Mouse (Mus musculus) limb, embryonic 14.5 days (tissue): ENCODE data around the gene Antxr1. TPM values are rescaled to one million over a fixed set of nuclear protein-coding genes. Genes with fewer than 3 reads are reported as not detected.

ENCODE experiments used
- ATAC-seq: fragments of 200-750 bp; cut with Nextera tagmentation; 2 replicates; pipeline ENCODE4 v1.8.0; 2017; ENCODE audit warnings: low read depth, moderate number of reproducible peaks, moderate TSS enrichment; ENCODE audit not compliant: low FRiP score
- DNase-seq: peaks from one replicate; pipeline ENCODE4 v3.0.0-alpha.2; 2015; ENCODE audit warnings: low spot score
- H3K27ac ChIP-seq: fragments of 300-500 bp; sonication (generic); replicated peaks from 2 replicates; pipeline ENCODE4 v1.5.1; 2014; ENCODE audit warnings: low read depth, mild to moderate bottlenecking, low read length, moderate library complexity, mixed read lengths
- H3K27me3 ChIP-seq: fragments of 300-500 bp; sonication (generic); 2 replicates; pipeline ENCODE4 v1.6.1; 2014; ENCODE audit warnings: low read length, mixed read lengths; ENCODE audit not compliant: control insufficient read depth, insufficient read depth
- H3K36me3 ChIP-seq: fragments of 300-500 bp; sonication (generic); 2 replicates; pipeline ENCODE4 v1.6.1; 2014; ENCODE audit warnings: mild to moderate bottlenecking, low read length, moderate library complexity, mixed read lengths; ENCODE audit not compliant: control insufficient read depth, insufficient read depth
- H3K4me1 ChIP-seq: fragments of 300-500 bp; sonication (generic); 2 replicates; pipeline ENCODE4 v1.6.1; 2014; ENCODE audit warnings: antibody characterized with exemption, low read length, mixed read lengths; ENCODE audit not compliant: control insufficient read depth, insufficient read depth
- H3K4me2 ChIP-seq: fragments of 300-500 bp; sonication (generic); replicated peaks from 2 replicates; pipeline ENCODE4 v1.6.1; 2014; ENCODE audit warnings: low read depth, mild to moderate bottlenecking, low read length, moderate library complexity; ENCODE audit not compliant: severe bottlenecking
- H3K4me3 ChIP-seq: fragments of 300-500 bp; sonication (generic); replicated peaks from 2 replicates; pipeline ENCODE4 v1.5.1; 2014; ENCODE audit warnings: low read length
- H3K9ac ChIP-seq: fragments of 300-500 bp; sonication (generic); 2 replicates; pipeline ENCODE4 v1.6.1; 2014; ENCODE audit warnings: mild to moderate bottlenecking, low read depth, low read length, moderate library complexity; ENCODE audit not compliant: severe bottlenecking
- H3K9me3 ChIP-seq: fragments of 300-500 bp; sonication (generic); 2 replicates; pipeline ENCODE4 v1.6.1; 2016; ENCODE audit warnings: low read length; ENCODE audit not compliant: control insufficient read depth
- POLR2A ChIP-seq: fragments of 200-500 bp; IDR thresholded peaks from 2 replicates; pipeline ENCODE4 v1.8.0; 2012; ENCODE audit warnings: inconsistent platforms, mild to moderate bottlenecking, moderate library complexity, borderline replicate concordance; ENCODE audit not compliant: insufficient read depth, insufficient read length; ENCODE audit errors: extremely low read depth
- WGBS: fragments of 180-500 bp; shearing (Covaris S2); extraction: QIAGEN DNeasy Blood & Tissue Kit; methylation state at CpG from one replicate; pipeline ENCODE4 v1.1.7; 2014; 5-methylcytosine and 5-hydroxymethylcytosine counted together
- polyA plus RNA-seq, 2 experiments: library from polyadenylated mRNA; depleted of rRNA in 1 of 2; stranded (reverse) in 1 of 2; unstranded in 1 of 2; fragments of >200 nt; fragmentation: Nextera tagmentation in 1 of 2; extraction: Ambion mirVana in 1 of 2; gene quantifications; 2 replicates each; pipeline versions ENCODE4 v1.2.1 to v1.2.3; 2012 to 2014

The Antxr1 gene
- polyA plus RNA-seq, 2 experiments, result 33.8 to 75.7 TPM

DNA sequence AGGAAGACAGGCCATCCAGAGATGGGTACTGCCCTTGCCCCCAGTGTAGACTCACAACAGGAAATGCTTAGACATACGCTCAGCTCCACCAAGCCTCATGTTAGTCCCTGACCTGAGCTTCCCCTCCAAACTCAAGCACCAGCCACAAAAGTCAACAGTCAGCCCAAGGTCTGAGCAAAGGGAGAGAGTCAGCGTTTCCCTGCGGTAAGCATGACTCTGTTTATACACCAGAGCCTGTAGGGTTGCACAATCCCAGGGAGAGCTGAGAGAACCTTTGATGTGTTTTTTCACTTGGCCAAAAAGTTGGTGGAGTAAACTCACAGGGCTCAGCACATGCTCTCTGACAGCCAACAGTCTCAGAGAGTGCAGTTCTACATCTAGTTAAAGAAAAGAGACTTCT, 145.9 kb downstream of the Antxr1 start:
- no peak overlapping the region for H3K4me2 ChIP-seq
- H3K9me3 ChIP-seq, result no peaks in the 10 kb centered on the region
- no peak overlapping the region for H3K4me3 ChIP-seq
- DNase-seq (no peak), ATAC-seq (no peak)
- H3K4me1 ChIP-seq, result peaks cover 11% of the 10 kb centered on the region
- H3K9ac ChIP-seq, result no peak overlapping the region
- no peak overlapping the region for H3K27ac ChIP-seq
- TF ChIP-seq POLR2A, result no peak
- no peaks in the 10 kb centered on the region for H3K27me3 ChIP-seq
- H3K36me3 ChIP-seq, result peaks cover 44% of the 10 kb centered on the region
- WGBS, result 73% methylated on average over 3 of the region's 3 CpGs

DNA sequence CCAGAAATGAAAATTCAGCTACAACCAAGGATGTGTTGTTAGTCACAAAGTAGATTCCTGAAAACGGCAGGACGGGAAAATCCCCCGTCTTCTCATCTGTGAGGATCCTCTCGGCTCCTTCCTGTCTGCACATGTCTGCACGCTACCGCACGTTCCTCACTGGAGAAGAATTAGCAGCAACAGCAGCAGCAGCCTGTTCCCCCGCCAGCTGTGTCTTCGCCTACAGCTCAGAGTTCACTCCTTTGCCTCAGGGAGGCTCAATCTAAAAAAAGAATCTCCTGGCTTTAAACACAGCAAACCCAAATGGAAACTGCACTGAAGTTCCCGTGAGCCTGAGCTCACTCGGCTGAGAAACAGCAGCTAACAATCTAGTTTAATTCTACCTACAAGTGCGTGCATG, 148.6 kb downstream of the Antxr1 start:
- no peak overlapping the region for H3K4me2 ChIP-seq
- H3K9ac ChIP-seq, result no peak overlapping the region
- DNase-seq, result peak; percentile 78
- TF ChIP-seq POLR2A, result no peak
- no peaks in the 10 kb centered on the region for H3K27me3 ChIP-seq
- H3K4me3 ChIP-seq, result no peak overlapping the region
- peaks cover 25% of the 10 kb centered on the region for H3K4me1 ChIP-seq
- ATAC-seq, result peak; percentile 62; the same call in 1 of the 2 replicates
- H3K27ac ChIP-seq, result peak overlapping the region; percentile 45
- WGBS, result 48% methylated on average over 12 of the region's 12 CpGs
- H3K36me3 ChIP-seq, result peaks cover 61% of the 10 kb centered on the region
- no peaks in the 10 kb centered on the region for H3K9me3 ChIP-seq

DNA sequence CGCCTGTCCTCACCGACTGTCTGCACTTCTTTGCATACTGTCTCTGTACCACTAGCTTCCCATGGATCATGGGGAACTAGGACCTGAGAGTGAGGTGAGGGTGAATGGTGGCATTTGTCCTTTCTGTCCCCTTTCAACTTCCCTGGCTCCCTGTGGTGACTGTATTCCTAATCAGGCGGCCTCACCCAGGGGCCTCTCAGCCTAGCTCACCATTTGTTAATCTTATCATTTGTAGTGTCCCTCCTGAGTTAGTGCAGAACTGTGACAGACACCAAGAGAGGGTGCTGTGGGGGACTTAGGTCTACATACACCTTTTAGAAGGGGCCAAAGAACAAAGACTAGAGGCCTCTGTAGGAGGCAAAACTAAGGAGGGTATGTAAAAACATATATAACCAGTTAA, 151.2 kb downstream of the Antxr1 start:
- ATAC-seq (no peak), DNase-seq (no peak)
- Histone ChIP-seq H3K9me3 (no peaks in the 10 kb centered on the region), H3K9ac (no peak overlapping the region), H3K36me3 (peaks cover 71% of the 10 kb centered on the region), H3K27me3 (no peaks in the 10 kb centered on the region), H3K4me3 (no peak overlapping the region), H3K27ac (peak overlapping the region; percentile 13; the same call in 1 of the 2 replicates), H3K4me2 (no peak overlapping the region), H3K4me1 (peaks cover 25% of the 10 kb centered on the region)
- no peak for TF ChIP-seq POLR2A
- 85% methylated on average over 3 of the region's 3 CpGs for WGBS

DNA sequence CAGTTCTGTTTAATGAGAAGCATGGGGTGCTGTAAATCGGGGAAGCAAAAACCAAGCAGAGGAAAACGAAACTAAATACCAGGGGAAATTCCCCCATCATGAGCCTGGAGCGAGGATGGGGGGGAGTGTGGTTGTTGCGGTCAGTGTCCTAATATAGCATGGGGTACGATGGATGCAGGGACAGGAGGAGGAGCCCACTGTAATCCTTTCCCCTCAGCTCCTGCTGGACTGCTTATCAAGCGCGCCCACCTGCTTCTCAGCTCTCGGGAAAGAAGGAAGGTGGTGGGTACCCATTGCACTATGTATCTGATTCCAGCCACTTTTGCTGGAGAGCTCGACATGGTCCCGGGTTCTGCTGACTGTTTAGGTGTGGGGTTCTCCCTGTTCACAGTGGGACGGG, 151.6 kb downstream of the Antxr1 start:
- DNase-seq (no peak), ATAC-seq (no peak)
- H3K9ac ChIP-seq, result no peak overlapping the region
- H3K36me3 ChIP-seq, result peaks cover 75% of the 10 kb centered on the region
- no peak for TF ChIP-seq POLR2A
- H3K27ac ChIP-seq, result peak overlapping the region; percentile 13
- no peaks in the 10 kb centered on the region for H3K9me3 ChIP-seq
- H3K4me2 ChIP-seq, result no peak overlapping the region
- peaks cover 25% of the 10 kb centered on the region for H3K4me1 ChIP-seq
- WGBS, result 82% methylated on average over 11 of the region's 11 CpGs
- no peaks in the 10 kb centered on the region for H3K27me3 ChIP-seq
- H3K4me3 ChIP-seq, result no peak overlapping the region

DNA sequence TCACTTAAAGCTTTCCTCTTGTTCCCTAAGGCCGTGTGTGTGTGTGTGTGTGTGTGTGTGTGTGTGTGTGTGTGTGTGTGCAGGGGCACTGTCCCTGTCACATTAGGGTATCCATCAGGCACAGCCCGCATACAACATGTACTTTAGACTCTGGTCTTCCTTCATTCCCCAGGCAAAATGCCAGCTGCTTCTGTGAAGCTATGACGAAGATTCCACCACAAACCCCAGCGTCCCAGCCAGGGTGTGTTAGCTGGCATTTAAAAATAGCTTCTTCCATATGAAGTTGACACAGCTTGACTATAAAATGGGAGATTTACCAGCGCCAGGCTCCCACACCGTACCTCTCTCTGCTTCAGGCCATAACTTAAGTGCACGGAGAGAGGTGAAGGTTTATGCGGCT, 152.5 kb downstream of the Antxr1 start:
- Histone ChIP-seq H3K36me3 (peaks cover 75% of the 10 kb centered on the region), H3K27me3 (no peaks in the 10 kb centered on the region), H3K4me2 (no peak overlapping the region), H3K4me1 (peaks cover 25% of the 10 kb centered on the region), H3K27ac (peak overlapping the region; percentile 5; the same call in 1 of the 2 replicates), H3K4me3 (no peak overlapping the region), H3K9me3 (no peaks in the 10 kb centered on the region), H3K9ac (no peak overlapping the region)
- WGBS, result 53% methylated on average over 8 of the region's 8 CpGs
- DNase-seq, result peak; percentile 68
- TF ChIP-seq POLR2A, result no peak
- ATAC-seq, result peak; percentile 48

DNA sequence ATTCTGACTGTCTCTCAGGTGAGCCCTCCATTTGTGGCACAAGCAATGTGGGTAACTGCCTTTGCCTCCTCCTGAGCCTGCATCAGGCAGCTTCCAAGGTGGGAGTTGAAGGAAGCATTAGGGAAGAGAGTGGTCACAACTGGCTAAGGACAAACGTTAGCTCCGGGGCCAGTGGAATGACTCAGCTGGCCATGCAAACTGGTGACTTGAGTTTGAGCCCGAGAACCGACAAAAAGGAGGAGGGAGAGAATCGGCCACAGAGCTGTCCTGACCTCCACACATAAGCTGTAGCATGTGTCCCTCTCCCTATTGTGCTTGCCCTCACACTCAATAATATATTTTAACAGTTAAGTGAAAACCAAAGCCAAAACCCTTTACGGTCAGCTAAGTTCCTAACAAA, 152.9 kb downstream of the Antxr1 start:
- Histone ChIP-seq H3K27me3 (no peaks in the 10 kb centered on the region), H3K9ac (no peak overlapping the region), H3K4me2 (no peak overlapping the region), H3K36me3 (peaks cover 75% of the 10 kb centered on the region), H3K9me3 (no peaks in the 10 kb centered on the region), H3K27ac (no peak overlapping the region), H3K4me3 (no peak overlapping the region), H3K4me1 (peaks cover 24% of the 10 kb centered on the region)
- WGBS, result 78% methylated on average over 6 of the region's 6 CpGs
- no peak for ATAC-seq
- no peak for TF ChIP-seq POLR2A
- DNase-seq, result no peak
